ENCODE assay signal across 17 mouse cellular contexts in genomic region chr2:29767976-29768709, GRCm38 (mm10). TPM values are rescaled to one million over a fixed set of nuclear protein-coding genes. Genes with fewer than 3 reads are reported as not detected.
A peak's percentile ranks its signal among the peaks of the same experiment; 100 is the strongest.
DNase-seq lines count a peak whose midpoint lies in the region; ATAC-seq and TF ChIP-seq lines count a peak whose summit lies in the region.
"Had no signal": no experiment of that assay in that cellular context is flagged by ENCODE, and none has a peak within 500 bp of the region (broad histone marks: within the 10 kb centered on the region; RNA-seq: fewer than 3 reads in every experiment).

No protein-coding gene starts in this region.

- no peaks in the 10 kb centered on the region for H3K36me3 ChIP-seq in lung, embryonic 15.5 days
- no peaks in the 10 kb centered on the region for H3K36me3 ChIP-seq in stomach, postnatal 0 days (ENCODE audit: control insufficient read depth, insufficient read depth, low read length)

- no peak for DNase-seq in lung, adult 2 months
- DNase-seq in kidney, adult 18-20 months, result peak; percentile 58
- peak; percentile 65 to 68 for DNase-seq in kidney, postnatal 36 days
- peak; percentile 83 for DNase-seq in stomach, postnatal 0 days (ENCODE audit: low spot score)
- DNase-seq in ovary, postnatal 14 days (ENCODE audit: low spot score), result no peak
- DNase-seq in left cerebral cortex, adult 11 months (ENCODE audit: low spot score), result no peak
- DNase-seq in adrenal gland, postnatal 4 days (ENCODE audit: low spot score in 2 of 2), result no peak
- DNase-seq: B cell, adult 2 months; cerebellum, adult 11-12 months; heart, adult 2 months; liver had no signal

- no peak for TF ChIP-seq EP300 in stomach, postnatal 0 days (optimal IDR thresholded peaks at IDR 0.05)

- no peaks in the 10 kb centered on the region for H3K9me3 ChIP-seq in lung, embryonic 15.5 days
- H3K9me3 ChIP-seq in stomach, postnatal 0 days (ENCODE audit: control insufficient read depth, low read length), result no peaks in the 10 kb centered on the region

- WGBS in lung, embryonic 15.5 days, result 42% methylated on average over 11 of the region's 11 CpGs
- WGBS in lung, adult 2 months, result 51% methylated on average over 11 of the region's 11 CpGs
- WGBS in stomach, postnatal 0 days, result 39% methylated on average over 11 of the region's 11 CpGs

- no peaks in the 10 kb centered on the region for H3K27me3 ChIP-seq in lung, embryonic 15.5 days
- H3K27me3 ChIP-seq in stomach, postnatal 0 days (ENCODE audit: control insufficient read depth, insufficient read depth, low read length), result no peaks in the 10 kb centered on the region

- TF ChIP-seq POLR2A in lung, adult 2 months (IDR thresholded peaks at IDR 0.05; ENCODE audit: borderline replicate concordance, extremely low read depth, low read depth, low read length), result no peak

- no peak overlapping the region for H3K4me3 ChIP-seq in lung, embryonic 15.5 days
- H3K4me3 ChIP-seq in lung, adult 2 months (replicated peaks; ENCODE audit: extremely low read depth, low read depth, low read length), result no peak overlapping the region
- no peak overlapping the region for H3K4me3 ChIP-seq in stomach, postnatal 0 days (ENCODE audit: low read depth, low read length)
- H3K4me3 ChIP-seq: heart, adult 2 months; left cerebral cortex, adult 2 months had no signal

- peak overlapping the region; percentile 4; the same call in 1 of the 2 replicates for H3K27ac ChIP-seq in lung, embryonic 15.5 days
- H3K27ac ChIP-seq in stomach, postnatal 0 days (replicated peaks), result peak overlapping the region; percentile 78
- H3K27ac ChIP-seq: heart, adult 2 months; left cerebral cortex, adult 2 months had no signal

- 0 out of 2 replicates have a peak, but pooled peaks cover 5% of the 10 kb centered on the region for H3K4me1 ChIP-seq in lung, embryonic 15.5 days
- H3K4me1 ChIP-seq in lung, adult 2 months (ENCODE audit: control insufficient read depth, insufficient read depth, low read length), result no peaks in the 10 kb centered on the region
- H3K4me1 ChIP-seq in stomach, postnatal 0 days (replicated peaks; ENCODE audit: control insufficient read depth, insufficient read depth), result no peaks in the 10 kb centered on the region

- H3K9ac ChIP-seq in lung, embryonic 15.5 days, result no peak overlapping the region
- H3K9ac ChIP-seq in stomach, postnatal 0 days (ENCODE audit: low read length), result no peak overlapping the region

- no peak for TF ChIP-seq CTCF in lung, adult 2 months (IDR thresholded peaks at IDR 0.05; ENCODE audit: insufficient read depth, low read length)
- no peak for TF ChIP-seq CTCF in stomach, postnatal 0 days (IDR thresholded peaks at IDR 0.05; ENCODE audit: low read depth)

- ATAC-seq in lung, embryonic 15.5 days (ENCODE audit: borderline replicate concordance, extremely low read depth, low FRiP score, low TSS enrichment), result no peak
- peak; percentile 77 for ATAC-seq in stomach, postnatal 0 days (ENCODE audit: low FRiP score, low TSS enrichment)
- ATAC-seq: inflammation-experienced regulatory T-cells, adult 6 months had no signal

- H3K4me2 ChIP-seq in lung, embryonic 15.5 days, result no peak overlapping the region
- H3K4me2 ChIP-seq in stomach, postnatal 0 days (replicated peaks; ENCODE audit: low read depth), result 0 out of 2 replicates have a peak overlapping the region, but pooled peaks have one; percentile 8

RNA-seq across cellular contexts. Expression of gene Gm13547, which starts 9.0 kb away (rescaled TPM):
- polyA plus RNA-seq in lung, embryonic 15.5 days (2015; fragmentation: Nextera tagmentation; extraction: Ambion mirVana), result 0.28 TPM in 1 of 2 replicates, not detected in the other
- polyA plus RNA-seq in lung, adult 2 months (2012; rRNA removed), result not detected in 2 replicates
- 0.28 TPM in 1 of 2 replicates, not detected in the other for polyA plus RNA-seq in stomach, postnatal 0 days (2015; fragmentation: Nextera tagmentation; extraction: Ambion mirVana)
- total RNA-seq in adrenal gland, postnatal 4 days (2021), result not detected
- total RNA-seq: ES-E14; heart, adult 2 months; heart, postnatal 25 days; left cerebral cortex, adult 2 months; megakaryocyte progenitor cell, adult 5-6 weeks had no signal
- polyA plus RNA-seq: heart, adult 2 months; inflammation-experienced regulatory T-cells, adult 6 months had no signal

RNA-seq across cellular contexts. Expression of gene Gm13420, which starts 16.7 kb away (rescaled TPM):
- 1.7 TPM in 2 replicates for polyA plus RNA-seq in lung, embryonic 15.5 days (2015; fragmentation: Nextera tagmentation; extraction: Ambion mirVana)
- 0.11 and 0.42 TPM in 2 replicates for polyA plus RNA-seq in lung, adult 2 months (2012; rRNA removed)
- polyA plus RNA-seq in stomach, postnatal 0 days (2015; fragmentation: Nextera tagmentation; extraction: Ambion mirVana), result 5.8 and 6.1 TPM in 2 replicates
- 1 to 10 TPM in 1 of 2 experiments, not detected in 1; 1.8 TPM for total RNA-seq in adrenal gland, postnatal 4 days (2021)
- total RNA-seq: heart, adult 2 months; heart, postnatal 25 days; megakaryocyte progenitor cell, adult 5-6 weeks had no signal
- polyA plus RNA-seq: heart, adult 2 months; inflammation-experienced regulatory T-cells, adult 6 months had no signal

RNA-seq across cellular contexts. Expression of gene Coq4, which starts 19.1 kb away (rescaled TPM):
- 28.3 and 30.3 TPM in 2 replicates for polyA plus RNA-seq in lung, embryonic 15.5 days (2015; fragmentation: Nextera tagmentation; extraction: Ambion mirVana)
- 40.6 and 44.8 TPM in 2 replicates for polyA plus RNA-seq in lung, adult 2 months (2012; rRNA removed)
- polyA plus RNA-seq in stomach, postnatal 0 days (2015; fragmentation: Nextera tagmentation; extraction: Ambion mirVana), result 18.7 and 20.4 TPM in 2 replicates
- total RNA-seq in adrenal gland, postnatal 4 days (2021), result 10 to 100 TPM; 20.3 to 22.5 TPM

RNA-seq across cellular contexts. Expression of gene Trub2, which starts 20.2 kb away (rescaled TPM):
- 38.0 and 38.4 TPM in 2 replicates for polyA plus RNA-seq in lung, embryonic 15.5 days (2015; fragmentation: Nextera tagmentation; extraction: Ambion mirVana)
- 23.7 and 36.8 TPM in 2 replicates for polyA plus RNA-seq in lung, adult 2 months (2012; rRNA removed)
- 14.7 TPM in 2 replicates for polyA plus RNA-seq in stomach, postnatal 0 days (2015; fragmentation: Nextera tagmentation; extraction: Ambion mirVana)
- 10 to 100 TPM; 56.8 to 57.3 TPM for total RNA-seq in adrenal gland, postnatal 4 days (2021)

RNA-seq across cellular contexts. Expression of gene Slc27a4, which starts 34.3 kb away (rescaled TPM):
- polyA plus RNA-seq in lung, embryonic 15.5 days (2015; fragmentation: Nextera tagmentation; extraction: Ambion mirVana), result 14.9 and 15.4 TPM in 2 replicates
- polyA plus RNA-seq in lung, adult 2 months (2012; rRNA removed), result 29.0 and 37.1 TPM in 2 replicates
- polyA plus RNA-seq in stomach, postnatal 0 days (2015; fragmentation: Nextera tagmentation; extraction: Ambion mirVana), result 34.0 and 36.4 TPM in 2 replicates
- total RNA-seq in adrenal gland, postnatal 4 days (2021), result 10 to 100 TPM; 31.0 to 34.0 TPM

Comparison
In these comparisons a context has a peak if more than half of its experiments do, and no peak if none do; other contexts are left out.
1. DNase-seq: peak in kidney, adult 18-20 months (single experiment), kidney, postnatal 36 days (2 of 2) and stomach, postnatal 0 days (single experiment); none in lung, adult 2 months (single experiment), ovary, postnatal 14 days (single experiment), left cerebral cortex, adult 11 months (single experiment) and adrenal gland, postnatal 4 days (0 of 2).